Mouse (Mus musculus) heart, adult 10 weeks (tissue): ENCODE data around the gene Fam241a. TPM values are rescaled to one million over a fixed set of nuclear protein-coding genes. Genes with fewer than 3 reads are reported as not detected.

Source experiments
- polyA plus RNA-seq: library from polyadenylated mRNA; stranded (reverse); fragments of 350-450 nt; fragmentation: Illumina TruSeq; extraction: RNeasy Lipid Tissue Mini Kit (QIAGEN cat#74804); gene quantifications from one replicate; pipeline ENCODE4 v1.2.3, GENCODE M21; 2014; ENCODE audit warnings: low read depth, low replicate concordance

Fam241a gene
- 3.1 TPM for polyA plus RNA-seq

GRCm38 (mm10) chr3:127895792-127896541 is at the start of gene Fam241a:
Gene Fam241a (minus strand): TSS chr3:127896324.

GRCm38 (mm10) chr3:127837154-127837865 is 58.8 kb downstream of the Fam241a start, which contains the start of gene Ap1ar:
Gene Ap1ar (minus strand): TSS chr3:127837523.

Other genes starting within 250 kb of the Fam241a start
- gene Alpk1, start 115.8 kb downstream of the Fam241a start, polyA plus RNA-seq: 1.6 TPM
- 1.1 TPM for gene Tifa, start 106.5 kb downstream of the Fam241a start, polyA plus RNA-seq
- 24.1 TPM for gene Ap1ar, start 58.8 kb downstream of the Fam241a start, polyA plus RNA-seq